ENCODE assay signal across 10 mouse cellular contexts in the genomic region with DNA sequence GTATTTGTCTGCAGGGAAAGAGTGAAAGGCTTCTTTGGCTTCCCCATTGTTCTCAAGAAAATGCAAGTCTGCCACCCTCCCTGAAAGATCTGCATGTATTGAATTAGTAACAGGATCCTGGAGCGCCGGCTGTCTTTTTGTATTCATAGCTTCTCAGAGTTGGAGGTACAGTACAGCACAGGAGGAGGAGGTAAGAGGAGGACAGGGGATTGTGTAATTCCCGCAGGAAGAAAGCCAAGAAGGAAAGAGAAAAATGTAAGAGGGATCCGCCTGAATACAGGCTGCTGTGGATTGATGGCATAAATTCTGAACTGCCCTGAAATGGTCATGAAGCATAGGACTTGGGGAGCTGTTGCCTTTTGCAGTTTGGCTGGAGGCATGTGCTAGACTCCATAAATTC. TPM values are rescaled to one million over a fixed set of nuclear protein-coding genes. Genes with fewer than 3 reads are reported as not detected.
DNase-seq lines count a peak whose midpoint lies in the region.
"Had no signal": no experiment of that assay in that cellular context is flagged by ENCODE, and none has a peak within 500 bp of the region (broad histone marks: within the 10 kb centered on the region; RNA-seq: fewer than 3 reads in every experiment).

No protein-coding gene starts in this region.

- intact Hi-C loops in left cerebral cortex, postnatal 36 days (cut with DNase I), result no loop called here

- peak; percentile 47 to 50 for DNase-seq in heart, adult 18-20 months
- no peak for DNase-seq in heart, postnatal 4 days
- peak; percentile 73 for DNase-seq in right cerebral cortex, adult 18-20 months
- DNase-seq in right cerebral cortex, postnatal 4 days, result no peak
- peak; percentile 51 for DNase-seq in left cerebral cortex, postnatal 36 days (ENCODE audit: low spot score in 2 of 2)
- DNase-seq in c-Kit-positive CD71-positive TER-119-positive erythroid progenitor cells, embryonic 14.5 days (ENCODE audit: low spot score), result no peak
- no peak for DNase-seq in cerebellum, adult 8-10 months
- no peak for DNase-seq in cerebellum, postnatal 4 days (ENCODE audit: low spot score in 2 of 2)
- DNase-seq: kidney, adult 9 months; liver, embryonic 13.5 days had no signal

RNA-seq across cellular contexts. Expression of a gene that starts 36.1 kb away (rescaled TPM):
- 10 to 100 TPM; 16.1 to 21.0 TPM for total RNA-seq in heart, adult 18-20 months (2021)
- total RNA-seq in heart, postnatal 4 days (2021), result 10 to 100 TPM; 73.6 to 83.6 TPM
- total RNA-seq in left cerebral cortex, postnatal 36 days (2021), result 10 to 100 TPM; 34.8 to 41.5 TPM

Comparison
In these comparisons a context has a peak if more than half of its experiments do, and no peak if none do; other contexts are left out.
1. DNase-seq: peak in heart, adult 18-20 months (2 of 2), right cerebral cortex, adult 18-20 months (single experiment) and left cerebral cortex, postnatal 36 days (2 of 2); none in heart, postnatal 4 days (single experiment), right cerebral cortex, postnatal 4 days (single experiment), c-Kit-positive CD71-positive TER-119-positive erythroid progenitor cells, embryonic 14.5 days (single experiment), cerebellum, adult 8-10 months (single experiment) and cerebellum, postnatal 4 days (0 of 2).